Mouse (Mus musculus) erythroblast, embryonic 14.5 days (primary cell): Measurements from ENCODE around the gene Hmgb3. TPM values are rescaled to one million over a fixed set of nuclear protein-coding genes. Genes with fewer than 3 reads are reported as not detected.

Experiments
- H3K27me3 ChIP-seq: 2 replicates; pipeline ENCODE4 v1.6.1; 2012; ENCODE audit warnings: inconsistent platforms; ENCODE audit not compliant: control insufficient read depth
- H3K36me3 ChIP-seq: 2 replicates; pipeline ENCODE4 v1.6.1; 2012; ENCODE audit warnings: mild to moderate bottlenecking, inconsistent platforms; ENCODE audit not compliant: control insufficient read depth
- H3K4me1 ChIP-seq: 2 replicates; pipeline ENCODE4 v1.6.1; 2012; ENCODE audit warnings: inconsistent platforms; ENCODE audit not compliant: control insufficient read depth
- H3K4me3 ChIP-seq: replicated peaks from 2 replicates; pipeline ENCODE3; 2012; ENCODE audit warnings: moderate library complexity, mild to moderate bottlenecking, inconsistent platforms
- H3K9me3 ChIP-seq: 2 replicates; pipeline ENCODE4 v1.6.1; 2012; ENCODE audit warnings: low read length, inconsistent platforms, mixed read lengths; ENCODE audit not compliant: control insufficient read depth
- GATA1 ChIP-seq: IDR thresholded peaks from 2 replicates; pipeline ENCODE4 v1.6.1; 2012; ENCODE audit warnings: low read length, inconsistent platforms, mixed read lengths
- TAL1 ChIP-seq: IDR thresholded peaks from 3 replicates; pipeline ENCODE4 v1.6.1; 2012; ENCODE audit warnings: low read length, inconsistent platforms, mixed read lengths
- polyA plus RNA-seq: library from polyadenylated mRNA; stranded (reverse); fragments of >175 nt; gene quantifications from 2 replicates; pipeline ENCODE4 v1.2.3, GENCODE M21; 2012

The Hmgb3 gene
- polyA plus RNA-seq, 1 experiment = 26.0 TPM

DNA sequence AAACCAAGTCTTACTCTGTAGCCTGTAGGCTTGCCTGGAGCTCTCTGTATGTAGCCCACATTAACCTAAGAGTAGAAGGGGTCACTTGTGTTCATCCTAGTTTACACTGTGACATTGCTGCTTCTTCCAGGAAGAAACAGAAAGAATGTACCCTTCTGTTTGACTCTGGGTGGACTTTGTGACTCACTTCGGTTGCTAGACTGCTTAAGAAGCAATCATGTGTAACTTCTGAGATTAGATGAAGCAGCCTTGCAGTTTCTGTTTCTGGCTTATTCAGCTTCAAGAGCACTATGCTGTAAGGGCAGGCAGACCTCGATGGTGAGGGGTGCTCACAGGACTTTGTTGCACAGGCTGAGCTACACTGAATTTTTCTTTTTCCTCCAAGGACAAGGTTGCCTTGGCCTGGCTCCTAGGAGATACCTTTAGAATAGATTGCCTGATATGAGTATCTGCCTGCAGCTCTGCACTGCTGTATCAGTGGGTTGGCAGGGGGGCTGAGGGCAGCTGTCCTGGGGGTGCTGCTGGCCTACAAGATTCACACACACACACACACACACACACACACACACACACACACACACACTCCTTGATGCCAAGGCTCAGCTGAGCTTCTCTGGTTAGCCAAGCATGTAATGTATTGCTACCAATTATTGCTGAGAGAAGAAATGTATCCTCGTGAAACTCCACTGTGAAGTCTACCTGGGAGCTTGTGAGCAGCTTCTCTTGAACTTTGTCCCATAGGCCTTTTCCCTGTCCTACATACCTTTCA lies 17.6 kb downstream of the Hmgb3 start:
- TF ChIP-seq GATA1 (no peak), TAL1 (no peak)
- Histone ChIP-seq H3K4me3 (no peak overlapping the region), H3K9me3 (no peaks in the 10 kb centered on the region; the same call in 1 of the 2 replicates), H3K27me3 (no peaks in the 10 kb centered on the region), H3K4me1 (peaks cover 31% of the 10 kb centered on the region), H3K36me3 (no peaks in the 10 kb centered on the region)

DNA sequence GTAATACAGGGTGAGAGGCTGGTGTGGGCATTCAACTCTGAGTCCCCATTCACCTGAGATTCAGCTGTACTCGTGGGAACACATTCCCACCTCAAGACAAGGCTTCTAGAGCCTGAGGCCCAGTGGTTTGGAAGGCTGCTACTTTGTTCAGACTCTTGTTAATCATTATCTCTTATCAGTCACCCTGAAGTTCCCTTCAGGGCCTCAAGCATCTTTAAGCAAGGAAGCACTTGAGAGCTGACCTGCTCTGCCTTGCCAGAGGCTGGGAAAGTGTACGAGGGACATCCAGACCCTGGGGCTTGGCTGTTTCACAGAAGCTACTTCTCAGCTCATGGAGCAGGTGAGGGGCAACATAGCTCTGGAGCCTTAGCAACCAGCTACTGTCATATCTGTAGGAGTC lies 19.8 kb downstream of the Hmgb3 start:
- Histone ChIP-seq H3K4me1 (peaks cover 31% of the 10 kb centered on the region), H3K36me3 (no peaks in the 10 kb centered on the region), H3K9me3 (no peaks in the 10 kb centered on the region; the same call in 1 of the 2 replicates), H3K27me3 (no peaks in the 10 kb centered on the region), H3K4me3 (no peak overlapping the region)
- no peak for TF ChIP-seq TAL1
- TF ChIP-seq GATA1 = no peak; the same call in 1 of the 2 replicates

DNA sequence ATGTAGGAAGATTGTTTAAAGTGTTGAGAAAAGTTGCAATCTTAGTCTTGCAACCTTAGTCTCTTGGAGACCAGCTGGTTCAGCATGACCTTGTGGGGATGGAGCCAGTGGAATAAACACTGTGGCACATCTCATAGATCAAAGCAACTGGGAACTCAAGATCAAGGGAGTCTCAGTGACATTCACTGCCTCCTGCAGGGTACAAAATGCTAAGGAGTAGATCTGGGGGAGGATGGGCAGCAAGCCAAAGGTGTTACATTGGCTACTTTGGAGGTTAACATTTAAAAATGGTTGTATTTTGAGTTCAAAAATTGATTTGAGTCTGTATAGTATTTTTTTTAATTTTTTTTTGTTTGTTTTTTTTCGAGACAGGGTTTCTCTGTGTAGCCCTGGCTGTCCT lies 33.5 kb downstream of the Hmgb3 start:
- Histone ChIP-seq H3K4me1 (no peaks in the 10 kb centered on the region), H3K36me3 (no peaks in the 10 kb centered on the region), H3K4me3 (no peak overlapping the region), H3K9me3 (no peaks in the 10 kb centered on the region), H3K27me3 (peaks cover 2% of the 10 kb centered on the region)
- TF ChIP-seq GATA1 (no peak), TAL1 (no peak)

GRCm38 (mm10) chrX:71601052-71601611 lies 45.4 kb downstream of the Hmgb3 start:
- no peaks in the 10 kb centered on the region for H3K9me3 ChIP-seq
- TF ChIP-seq TAL1 (no peak), GATA1 (no peak)
- no peaks in the 10 kb centered on the region for H3K36me3 ChIP-seq
- H3K4me1 ChIP-seq = peaks cover 5% of the 10 kb centered on the region
- H3K27me3 ChIP-seq = peaks cover 10% of the 10 kb centered on the region; the same call in 1 of the 2 replicates
- H3K4me3 ChIP-seq = peak overlapping the region; percentile 57

Other genes starting within 250 kb of the Hmgb3 start
- gene Mtmr1, start 191.2 kb upstream of the Hmgb3 start, polyA plus RNA-seq = 0.10 TPM in 1 of 2 replicates, not detected in the other
- gene Cd99l2, start 63.1 kb upstream of the Hmgb3 start, polyA plus RNA-seq = 0.58 and 0.65 TPM in 2 replicates
- gene Gpr50, start 107.7 kb downstream of the Hmgb3 start, polyA plus RNA-seq = not detected in 2 replicates